Mouse (Mus musculus): ENCODE measurements around the gene Hdac11. TPM values are rescaled to one million over a fixed set of nuclear protein-coding genes. Genes with fewer than 3 reads are reported as not detected.

Hdac11 gene
- polyA plus RNA-seq, 1 experiment = 179 TPM

GRCm38 (mm10) chr6:91221094-91221493, 64.6 kb downstream of the Hdac11 start:
- H3K4me3 ChIP-seq (ENCODE audit: insufficient read depth, low read length) = no peak overlapping the region
- TF ChIP-seq POLR2A (IDR thresholded peaks at IDR 0.05; ENCODE audit: extremely low read depth, insufficient read depth, low read length) (no peak), CTCF (IDR thresholded peaks at IDR 0.05; ENCODE audit: extremely low read depth, insufficient read depth, low read length) (no peak)
- H3K27ac ChIP-seq (ENCODE audit: insufficient read depth, low read length) = no peak overlapping the region
- peaks cover 5% of the 10 kb centered on the region for H3K4me1 ChIP-seq (ENCODE audit: control insufficient read depth, insufficient read depth, low read length)

DNA sequence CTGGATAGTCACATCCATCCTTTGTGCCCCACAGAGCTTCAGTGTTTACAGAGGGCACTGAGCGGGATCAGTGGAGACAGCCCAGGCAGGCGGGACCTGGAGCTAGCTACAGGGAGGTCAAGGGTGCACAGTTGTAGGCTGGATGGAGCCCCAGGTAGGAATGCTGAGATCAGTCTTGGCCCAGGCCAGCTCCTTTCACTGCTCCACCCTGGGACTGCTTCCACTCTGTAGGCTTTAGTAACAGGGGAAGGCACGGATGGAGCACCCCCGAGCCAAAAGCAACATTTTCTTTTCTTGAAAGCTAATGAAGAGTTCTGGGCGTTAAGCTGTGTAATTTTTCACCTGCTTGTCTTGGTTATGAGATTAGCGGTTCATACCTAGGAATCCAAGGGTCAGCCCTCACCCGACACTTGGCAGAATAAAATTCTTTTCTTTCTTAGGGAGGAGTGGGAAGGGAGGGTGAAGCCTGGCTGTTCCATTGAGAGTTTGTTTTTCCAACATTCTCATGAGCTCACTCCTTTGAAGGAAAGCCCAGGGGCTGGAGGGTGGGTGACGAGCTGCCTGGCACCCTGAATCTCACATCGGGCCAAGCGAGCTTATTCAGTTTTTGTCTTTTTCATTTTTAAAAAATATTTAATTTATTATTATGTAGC, 66.4 kb downstream of the Hdac11 start:
- Histone ChIP-seq H3K27ac (ENCODE audit: insufficient read depth, low read length) (no peak overlapping the region), H3K4me3 (ENCODE audit: insufficient read depth, low read length) (no peak overlapping the region), H3K4me1 (ENCODE audit: control insufficient read depth, insufficient read depth, low read length) (peaks cover 5% of the 10 kb centered on the region)
- TF ChIP-seq POLR2A (IDR thresholded peaks at IDR 0.05; ENCODE audit: extremely low read depth, insufficient read depth, low read length) (no peak), CTCF (IDR thresholded peaks at IDR 0.05; ENCODE audit: extremely low read depth, insufficient read depth, low read length) (no peak)

Other genes with a start within 250 kb of the Hdac11 start
- gene Iqsec1, start 168.0 kb upstream of the Hdac11 start, polyA plus RNA-seq (2012; rRNA removed) = 186 and 194 TPM in 2 replicates
- gene Nup210, start 39.8 kb upstream of the Hdac11 start, polyA plus RNA-seq (2012; rRNA removed) = 17.2 and 19.6 TPM in 2 replicates
- gene Fbln2, start 55.8 kb downstream of the Hdac11 start, polyA plus RNA-seq (2012; rRNA removed) = 12.8 and 15.0 TPM in 2 replicates

All from cortical plate, adult 2 months (tissue).